Mouse (Mus musculus) kidney, postnatal 36 days (tissue): ENCODE measurements around the gene Itpkb.
A peak's percentile ranks its signal among the peaks of the same experiment; 100 is the strongest.

Experiments used
- DNase-seq, 2 experiments: peaks; one replicate each; pipeline ENCODE4 v3.0.0; 2021 to 2022; ENCODE audit warnings: mixed read lengths in 2 of 2

The Itpkb gene

GRCm38 (mm10) chr1:180402481-180403081 is 72.3 kb downstream of the Itpkb start:
- DNase-seq = peak; percentile 45 to 74

DNA sequence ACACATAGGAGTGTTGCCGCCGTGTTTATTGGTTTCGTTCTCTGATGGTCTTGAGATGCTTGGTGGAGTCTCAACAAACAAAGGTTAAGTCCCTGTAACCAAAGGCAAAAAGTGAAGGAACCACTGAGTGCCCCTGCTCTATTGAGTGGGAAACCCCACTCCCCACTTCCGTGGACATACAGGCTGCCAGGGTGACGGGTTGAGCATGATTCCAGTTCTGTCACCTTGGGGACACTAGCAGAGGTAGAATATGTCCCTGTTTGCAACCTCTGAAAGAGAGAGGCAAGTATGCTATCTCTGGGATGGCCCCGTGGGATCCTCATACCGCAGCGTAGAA is 73.0 kb downstream of the Itpkb start:
- no peak for DNase-seq

GRCm38 (mm10) chr1:180403694-180404606 is 73.7 kb downstream of the Itpkb start:
- DNase-seq = peak; percentile 73 to 77

DNA sequence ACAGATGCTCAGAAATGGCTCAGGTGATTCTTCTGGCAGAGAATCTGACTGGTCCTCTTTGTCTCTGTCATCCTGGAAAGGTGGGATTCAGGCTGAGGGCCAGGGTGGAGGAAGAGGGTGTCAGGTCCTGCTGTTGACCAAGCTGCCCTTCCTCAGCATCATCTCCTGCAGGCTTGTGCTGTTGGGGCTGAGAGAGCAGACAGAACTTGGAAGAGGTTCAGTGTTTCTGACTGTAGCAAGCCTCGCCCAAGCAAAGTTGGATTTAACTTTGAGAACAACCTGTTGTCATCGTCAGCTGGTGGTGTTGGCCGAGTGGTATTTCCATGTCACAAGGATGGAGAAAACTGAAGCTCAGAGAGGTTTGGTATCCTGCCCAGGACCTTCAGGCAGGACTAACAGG is 74.4 kb downstream of the Itpkb start:
- peak in 1 of 2 experiments; percentile 39 for DNase-seq

DNA sequence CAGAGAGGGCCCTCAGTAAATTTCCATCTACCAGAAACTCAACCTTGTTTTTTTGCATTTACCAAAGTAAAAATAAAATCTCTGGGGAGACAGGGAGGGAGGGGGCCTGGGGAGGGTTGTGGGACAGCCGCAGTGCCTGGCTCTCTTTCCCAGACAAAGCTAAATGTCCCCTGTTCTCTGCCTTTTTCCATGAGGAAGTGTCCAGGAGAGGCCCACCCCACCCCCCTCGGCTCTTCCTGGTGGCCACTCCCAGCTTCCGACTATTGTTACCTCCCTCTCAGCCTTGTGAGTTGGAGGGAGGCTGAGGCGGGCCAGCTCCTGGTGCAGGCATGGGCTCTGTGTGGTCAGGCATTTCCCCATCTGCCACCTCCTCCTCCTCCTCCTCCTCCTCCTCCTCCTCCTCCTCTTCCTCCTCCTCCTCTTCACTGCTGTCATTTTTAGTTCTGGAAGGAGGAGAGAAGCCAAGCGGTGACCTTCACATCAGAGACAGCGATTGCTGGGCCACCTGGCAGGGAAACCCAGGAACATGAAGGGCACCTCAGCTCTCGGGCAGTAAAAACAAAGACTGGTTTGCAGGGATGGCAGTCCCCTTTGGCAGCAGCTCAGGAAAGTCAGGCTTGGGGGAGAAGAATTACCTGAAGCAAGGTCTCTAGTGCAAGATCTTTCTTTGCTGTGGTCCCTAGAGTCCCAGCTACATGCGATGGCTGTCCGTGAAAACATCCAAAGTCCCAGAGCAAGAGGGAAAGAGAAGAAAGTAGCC is 75.5 kb downstream of the Itpkb start:
- peak; percentile 79 to 86 for DNase-seq

GRCm38 (mm10) chr1:180406336-180407035 is 76.2 kb downstream of the Itpkb start:
- no peak for DNase-seq

DNA sequence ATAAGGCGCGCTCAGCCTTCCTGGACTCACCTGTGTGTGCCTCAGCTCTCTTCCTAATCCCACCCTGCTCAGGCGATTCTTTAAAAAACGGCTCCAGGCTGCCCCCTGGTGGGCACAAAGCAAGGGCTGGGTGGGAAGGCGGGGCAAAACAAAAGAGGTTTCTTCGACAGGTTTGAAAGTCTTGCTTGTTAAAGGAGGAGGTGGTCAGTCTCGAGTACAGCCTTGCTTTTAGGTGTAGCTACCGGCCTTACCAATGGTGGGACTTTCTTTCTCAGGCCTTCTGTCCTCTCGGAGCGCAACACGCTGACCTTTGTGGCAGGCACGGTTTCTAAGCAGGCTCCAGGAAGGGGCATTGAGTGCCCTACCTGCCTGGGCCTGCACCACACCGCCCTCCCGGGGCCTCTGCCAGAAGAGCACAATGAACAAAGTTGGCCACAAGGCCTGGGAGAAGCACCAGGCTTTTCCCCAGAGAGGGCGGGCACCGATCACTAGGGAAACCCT is 76.9 kb downstream of the Itpkb start:
- peak; percentile 88 to 91 for DNase-seq

- DNase-seq = peak in 1 of 2 experiments; percentile 39
Measured at GRCm38 (mm10) chr1:180407727-180408719, 77.7 kb downstream of the Itpkb start.

- DNase-seq = peak; percentile 79 to 82
Measured at GRCm38 (mm10) chr1:180408832-180409231, 78.5 kb downstream of the Itpkb start.

- DNase-seq = peak in 1 of 2 experiments; percentile 36
Measured at GRCm38 (mm10) chr1:180409771-180410170, 79.5 kb downstream of the Itpkb start.

GRCm38 (mm10) chr1:180410306-180410705 is 80.0 kb downstream of the Itpkb start:
- DNase-seq = no peak

DNA sequence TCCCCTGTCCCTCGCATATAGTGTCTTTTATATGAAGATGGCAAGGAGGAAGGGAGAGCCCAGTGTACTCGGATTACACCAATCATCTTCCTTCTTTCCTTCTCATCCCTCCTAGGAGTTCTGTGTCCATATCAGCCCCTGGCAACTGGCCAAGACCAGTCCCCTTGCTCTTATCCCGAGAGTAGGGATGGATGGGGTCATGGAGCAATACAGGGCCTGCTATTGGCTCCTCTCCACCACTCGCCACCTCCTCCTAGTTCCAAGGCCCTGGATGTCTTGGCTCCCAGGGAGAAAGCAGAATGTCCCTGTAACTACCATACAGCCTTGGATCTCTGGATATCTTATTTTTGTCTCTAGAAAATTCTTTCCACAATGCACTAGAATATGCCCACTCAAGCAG is 84.8 kb downstream of the Itpkb start:
- DNase-seq = no peak

- no peak for DNase-seq
Measured at GRCm38 (mm10) chr1:180415836-180416235, 85.6 kb downstream of the Itpkb start.

- no peak for DNase-seq
Measured at GRCm38 (mm10) chr1:180417118-180417517, 86.8 kb downstream of the Itpkb start.

- DNase-seq = no peak
Measured at GRCm38 (mm10) chr1:180419059-180419458, 88.8 kb downstream of the Itpkb start.

GRCm38 (mm10) chr1:180420496-180421164 is 90.3 kb downstream of the Itpkb start:
- peak; percentile 59 to 70 for DNase-seq

- DNase-seq = peak; percentile 39 to 41
Measured at GRCm38 (mm10) chr1:180421165-180421909, 91.1 kb downstream of the Itpkb start.

DNA sequence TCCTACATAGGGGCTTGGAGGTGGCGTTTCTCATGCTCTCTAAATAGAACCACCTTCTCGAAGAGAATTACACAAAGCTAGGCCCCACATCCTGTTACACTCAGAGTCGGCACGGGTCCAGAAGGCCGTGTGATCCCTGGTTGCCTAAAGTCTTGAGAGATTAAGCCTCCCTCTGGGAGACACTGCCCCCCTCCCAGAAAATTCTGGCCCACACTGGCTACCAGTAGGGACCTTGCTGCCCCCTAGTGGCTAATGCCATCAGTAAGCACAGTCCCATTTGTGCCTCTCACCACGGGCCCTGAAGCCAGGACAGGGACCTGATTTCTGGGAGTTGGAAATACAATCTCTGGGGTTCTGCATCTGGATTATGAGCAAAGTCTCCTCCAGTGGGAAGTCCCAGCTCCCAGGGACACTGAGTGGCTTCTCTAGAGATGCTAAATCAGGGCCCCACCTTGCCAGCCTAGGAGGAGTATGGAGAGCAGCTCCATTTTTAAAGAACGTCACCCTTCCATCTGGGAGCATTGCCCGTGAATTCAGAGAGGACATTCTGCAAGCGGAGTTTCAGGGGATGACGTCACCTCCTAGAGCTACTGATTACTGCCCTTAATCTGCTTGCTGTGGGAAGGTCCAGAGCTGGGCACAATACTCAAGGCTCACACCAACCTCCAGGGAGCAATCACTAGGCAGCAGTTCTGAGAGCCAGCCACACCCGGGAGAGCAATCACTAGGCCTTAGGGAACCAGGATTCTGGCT is 92.0 kb downstream of the Itpkb start:
- peak; percentile 87 to 91 for DNase-seq

- no peak for DNase-seq
Measured at GRCm38 (mm10) chr1:180423008-180423639, 92.8 kb downstream of the Itpkb start.
